Mouse (Mus musculus) frontal cortex, adult 2 months (tissue): ENCODE measurements at regions not wholly inside any gene's neighbourhood (a gene's known extent, or its start where the extent isn't known, plus 50 kb on each side); places are given as distances from the start of the nearest gene placed in this dataset.
A peak's percentile ranks its signal among the peaks of the same experiment; 100 is the strongest.

ENCODE experiments used
- DNase-seq, 2 experiments: peaks; one replicate each; pipeline ENCODE4 v3.0.0; 2022; ENCODE audit warnings: low spot score in 1 of 2; ENCODE audit errors: extremely low spot score in 1 of 2

DNA sequence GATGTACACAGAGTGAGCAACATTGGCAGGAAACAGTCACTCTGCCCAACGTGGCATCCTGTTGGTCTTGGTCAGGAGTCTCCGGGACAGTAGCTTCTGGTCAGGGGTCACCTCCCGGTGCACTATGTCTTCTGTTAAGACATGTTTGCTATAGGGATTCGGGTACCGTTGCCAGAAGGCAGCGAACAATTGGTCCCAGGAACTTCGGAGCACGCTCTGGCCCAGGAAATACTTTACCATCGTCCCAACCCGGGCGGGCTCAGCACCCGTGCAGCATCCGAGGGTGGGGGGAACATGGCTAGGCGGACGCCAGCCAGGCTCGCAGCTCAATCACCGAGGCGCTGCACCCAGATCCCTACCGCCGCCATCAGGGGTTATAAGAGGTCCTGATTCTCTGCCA is 80.6 kb upstream of the Adam23 start:
- DNase-seq, result no peak

DNA sequence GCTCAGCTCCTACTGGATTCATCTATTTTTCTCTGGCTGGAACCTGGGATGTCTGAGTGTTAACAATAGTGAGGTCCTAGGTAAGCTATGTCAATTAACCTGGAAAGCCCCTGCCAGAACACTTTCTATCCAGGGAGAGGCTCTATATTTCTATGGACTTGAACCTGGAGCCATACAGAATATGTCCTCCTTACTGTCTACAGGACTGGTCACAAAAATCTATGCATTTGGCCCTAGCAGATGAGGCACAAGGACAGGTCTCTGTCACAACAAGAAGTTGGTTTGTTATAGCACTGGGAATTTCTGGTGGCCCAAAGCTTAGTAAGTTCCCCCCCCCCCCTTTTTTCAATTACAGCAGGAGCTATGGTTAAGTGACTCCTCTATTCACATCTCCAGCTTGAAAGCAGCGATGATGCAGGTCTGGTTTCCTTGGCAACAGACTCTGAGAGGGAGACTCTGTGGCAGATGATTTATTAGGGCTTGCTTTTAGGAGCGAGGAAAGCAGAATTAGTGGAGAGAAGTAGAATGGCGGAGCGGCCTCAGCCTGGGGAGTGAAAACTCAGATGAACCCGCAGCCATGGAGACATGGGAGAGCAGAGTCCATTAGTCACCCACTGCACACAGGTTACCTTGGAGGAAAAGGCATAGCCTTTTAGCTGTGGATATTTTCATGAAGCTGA is 77.9 kb upstream of the Adam23 start:
- peak; percentile 25 to 71 for DNase-seq

DNA sequence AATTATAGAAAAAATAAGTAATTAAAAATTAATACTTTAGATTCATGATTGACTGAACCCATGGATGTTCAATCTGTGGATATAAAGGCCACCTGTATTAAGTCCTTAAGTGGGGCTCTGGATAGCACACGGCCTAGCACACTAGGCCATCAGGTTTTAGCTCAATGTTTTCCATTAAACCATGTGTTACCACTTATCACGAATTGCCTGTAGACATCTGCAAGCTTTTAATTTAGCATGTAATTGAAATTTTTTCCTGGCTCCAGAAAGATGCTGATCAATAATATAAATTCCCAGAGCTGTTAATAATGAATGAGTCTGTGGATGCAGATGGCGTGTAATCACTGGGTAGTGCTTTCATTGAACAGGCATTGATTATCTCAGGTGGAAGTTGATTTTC is 76.8 kb upstream of the Adam23 start:
- no peak for DNase-seq

DNA sequence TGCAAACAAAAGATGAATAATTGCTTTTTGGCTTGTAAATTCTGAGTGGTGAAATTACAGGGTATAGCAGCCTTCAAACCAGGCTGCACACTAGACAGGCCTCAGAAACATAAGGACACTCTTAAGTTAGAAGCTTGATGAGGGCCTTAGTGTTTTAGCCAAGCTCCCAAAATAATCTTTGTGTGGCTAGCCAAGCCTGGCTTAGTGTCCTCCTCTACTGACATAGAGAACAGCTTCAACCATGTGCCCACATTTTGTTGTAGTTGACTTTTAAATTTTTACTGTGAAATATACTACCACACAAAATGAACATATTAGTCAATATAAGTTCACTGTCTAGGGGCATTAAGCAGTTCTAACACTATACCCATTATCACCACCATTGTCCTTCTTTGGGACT is 76.1 kb upstream of the Adam23 start:
- no peak for DNase-seq

DNA sequence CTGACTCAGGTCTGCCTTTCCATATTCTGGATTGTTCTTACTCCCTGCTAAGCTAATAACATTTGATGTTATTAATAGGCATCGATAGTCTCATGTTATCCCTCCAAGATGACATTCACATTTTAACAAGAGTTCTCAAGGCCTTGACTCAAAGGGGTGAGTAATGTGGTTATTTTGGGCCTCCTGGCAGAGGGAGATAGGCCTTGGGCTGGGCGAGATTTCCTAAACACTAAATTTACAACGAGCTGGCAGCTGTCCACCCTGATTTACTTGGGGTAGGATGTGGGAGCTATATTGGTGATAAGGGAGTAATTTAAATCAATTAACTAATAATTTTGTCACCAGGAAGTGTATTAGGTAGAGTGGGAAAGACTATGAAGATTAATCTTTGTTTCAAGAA is 62.6 kb upstream of the Adam23 start:
- DNase-seq, result no peak

GRCm38 (mm10) chr1:63385116-63385515 is 60.6 kb upstream of the Adam23 start:
- no peak for DNase-seq

DNA sequence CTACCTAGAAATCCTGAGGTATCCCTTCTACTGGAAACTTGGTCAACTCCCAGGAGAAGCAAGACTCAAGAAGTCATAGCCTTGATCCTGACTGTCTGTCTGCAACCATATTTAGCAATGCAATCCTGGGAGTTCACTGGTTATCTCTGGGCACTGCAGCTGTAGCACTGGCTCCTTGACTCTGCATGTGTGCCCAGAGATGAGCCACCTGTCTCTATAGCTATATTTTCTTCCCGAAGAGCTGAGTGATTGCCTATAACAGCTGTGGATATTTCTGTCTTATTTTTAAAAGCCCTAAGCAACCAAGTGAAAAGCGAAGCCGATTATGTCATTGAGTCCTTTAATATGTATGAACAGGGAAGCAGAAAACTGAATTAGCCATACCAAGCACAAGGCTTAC is 50.3 kb upstream of the Adam23 start:
- no peak for DNase-seq
